Mouse (Mus musculus) hindbrain, embryonic 14.5 days (tissue): ENCODE measurements at regions not wholly inside any gene's neighbourhood (a gene's known extent, or its start where the extent isn't known, plus 50 kb on each side); places are given as distances from the start of the nearest gene placed in this dataset.

ENCODE experiments used
- ATAC-seq: fragments of 200-750 bp; cut with Nextera tagmentation; 2 replicates; pipeline ENCODE4 v1.8.0; 2017; ENCODE audit warnings: moderate number of reproducible peaks, mild to moderate bottlenecking, moderate TSS enrichment, moderate library complexity; ENCODE audit not compliant: low FRiP score
- DNase-seq: peaks from one replicate; pipeline ENCODE4 v3.0.0-alpha.2; 2015; ENCODE audit warnings: low spot score
- H3K27ac ChIP-seq: fragments of 300-500 bp; sonication (generic); 2 replicates; pipeline ENCODE4 v1.5.1; 2014; ENCODE audit warnings: mild to moderate bottlenecking, moderate library complexity
- H3K27me3 ChIP-seq: fragments of 300-500 bp; sonication (generic); 2 replicates; pipeline ENCODE4 v1.6.1; 2014; ENCODE audit warnings: mild to moderate bottlenecking, low read length, mixed read lengths; ENCODE audit not compliant: control insufficient read depth, insufficient read depth
- H3K36me3 ChIP-seq: fragments of 300-500 bp; sonication (generic); replicated peaks from 2 replicates; pipeline ENCODE4 v1.6.1; 2014; ENCODE audit not compliant: control insufficient read depth, insufficient read depth
- H3K4me1 ChIP-seq: fragments of 300-500 bp; sonication (generic); replicated peaks from 2 replicates; pipeline ENCODE4 v1.6.1; 2014; ENCODE audit warnings: antibody characterized with exemption, low read length, mixed read lengths; ENCODE audit not compliant: control insufficient read depth, insufficient read depth
- H3K4me2 ChIP-seq: fragments of 300-500 bp; sonication (generic); replicated peaks from 2 replicates; pipeline ENCODE4 v1.6.1; 2014; ENCODE audit warnings: mild to moderate bottlenecking, moderate library complexity
- H3K4me3 ChIP-seq: fragments of 300-500 bp; sonication (generic); replicated peaks from 2 replicates; pipeline ENCODE4 v1.5.1; 2014; ENCODE audit warnings: mild to moderate bottlenecking, low read length
- H3K9ac ChIP-seq: fragments of 300-500 bp; sonication (generic); 2 replicates; pipeline ENCODE4 v1.6.1; 2014
- H3K9me3 ChIP-seq: fragments of 300-500 bp; sonication (generic); 2 replicates; pipeline ENCODE4 v1.6.1; 2016; ENCODE audit warnings: low read length; ENCODE audit not compliant: control insufficient read depth
- WGBS: fragments of 180-500 bp; shearing (Covaris S2); extraction: QIAGEN DNeasy Blood & Tissue Kit; methylation state at CpG from one replicate; pipeline ENCODE4 v1.1.7; 2014; 5-methylcytosine and 5-hydroxymethylcytosine counted together

GRCm38 (mm10) chr3:19407591-19408090 lies 220.8 kb downstream of the 1700064H15Rik start:
- DNase-seq (no peak), ATAC-seq (no peak)
- Histone ChIP-seq H3K9ac (no peak overlapping the region), H3K4me2 (no peak overlapping the region), H3K4me3 (no peak overlapping the region), H3K9me3 (no peaks in the 10 kb centered on the region), H3K4me1 (no peaks in the 10 kb centered on the region), H3K27ac (no peak overlapping the region), H3K27me3 (no peaks in the 10 kb centered on the region), H3K36me3 (no peaks in the 10 kb centered on the region)
- 91% methylated on average over 2 of the region's 2 CpGs for WGBS

DNA sequence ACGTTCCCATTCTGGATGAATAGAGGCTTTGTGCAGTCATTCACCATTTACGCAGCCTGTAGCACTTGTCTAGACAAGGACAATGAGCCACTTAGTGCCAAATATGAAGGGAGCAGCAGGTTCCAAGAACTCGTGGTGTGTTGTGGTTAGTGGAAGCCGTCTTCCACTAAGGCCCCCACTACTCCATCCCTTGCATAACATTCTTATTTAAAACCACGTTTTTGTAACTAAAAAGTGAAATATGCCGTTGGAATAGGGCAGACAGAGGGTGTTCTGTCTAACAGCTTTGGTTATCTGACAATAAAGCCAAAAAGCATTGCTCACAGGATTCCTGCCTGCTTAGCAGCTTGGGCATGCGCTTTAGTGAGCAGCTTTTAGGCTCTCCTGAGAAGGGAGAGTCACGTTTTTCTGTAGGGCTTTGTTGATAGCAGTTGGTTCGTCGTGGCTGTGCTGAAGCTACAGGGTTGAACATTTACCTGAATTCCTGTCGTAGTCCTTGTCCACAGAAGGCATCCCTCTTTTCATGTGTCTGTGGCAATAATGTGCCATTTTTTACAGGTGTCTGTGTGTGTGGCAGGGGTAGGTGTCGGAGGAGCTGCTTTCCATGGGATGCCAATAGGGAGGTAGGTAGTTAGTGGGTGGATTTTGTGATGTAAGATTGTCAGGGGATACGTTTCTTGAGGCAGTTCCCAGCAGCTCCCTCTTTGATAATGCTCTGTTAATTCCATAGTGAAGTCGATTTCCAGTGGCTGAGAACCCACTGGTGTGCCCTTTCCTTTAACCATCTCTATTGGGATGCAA lies 221.9 kb downstream of the 1700064H15Rik start:
- Histone ChIP-seq H3K27ac (peak overlapping the region; percentile 55; the same call in 1 of the 2 replicates), H3K4me2 (peak overlapping the region; percentile 31), H3K9ac (peak overlapping the region; percentile 25; the same call in 1 of the 2 replicates), H3K4me1 (no peaks in the 10 kb centered on the region), H3K4me3 (no peak overlapping the region), H3K36me3 (no peaks in the 10 kb centered on the region), H3K9me3 (no peaks in the 10 kb centered on the region), H3K27me3 (no peaks in the 10 kb centered on the region)
- WGBS: 29% methylated on average over 14 of the region's 14 CpGs
- ATAC-seq: peak; percentile 89
- peak; percentile 57 for DNase-seq

- no peak for ATAC-seq
- H3K36me3 ChIP-seq: no peaks in the 10 kb centered on the region
- no peak overlapping the region for H3K27ac ChIP-seq
- WGBS: 42% methylated on average over 2 of the region's 2 CpGs
- H3K4me2 ChIP-seq: no peak overlapping the region
- H3K9me3 ChIP-seq: no peaks in the 10 kb centered on the region
- H3K27me3 ChIP-seq: no peaks in the 10 kb centered on the region
- H3K4me1 ChIP-seq: no peaks in the 10 kb centered on the region
- H3K9ac ChIP-seq: no peak overlapping the region
- H3K4me3 ChIP-seq: no peak overlapping the region
- no peak for DNase-seq
These were observed 242.8 kb downstream of the 1700064H15Rik start for GRCm38 (mm10) chr3:19385675-19386074.

DNA sequence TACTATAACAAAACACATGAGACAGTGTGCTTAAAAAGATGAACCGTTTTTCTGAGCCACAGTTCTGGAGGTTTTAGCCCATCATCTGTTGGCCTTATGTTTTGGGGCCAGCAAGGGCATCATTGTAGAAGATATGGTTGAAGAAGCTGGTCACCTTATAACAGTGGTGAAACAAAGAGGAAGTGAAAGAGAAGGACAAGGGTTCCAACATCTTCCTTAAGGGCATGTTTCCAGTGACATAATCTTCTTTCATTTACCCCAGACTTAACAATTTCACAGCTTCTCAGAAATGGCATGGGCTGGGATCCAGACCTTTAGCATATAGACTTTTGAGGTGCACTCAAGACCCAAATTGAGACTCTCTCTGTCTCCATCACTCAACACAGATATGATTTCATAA lies 259.5 kb downstream of the 1700064H15Rik start:
- whole genome bisulfite sequencing: 91% methylated on average over 1 of the region's 1 CpGs
- Histone ChIP-seq H3K4me3 (no peak overlapping the region), H3K27me3 (no peaks in the 10 kb centered on the region), H3K9ac (no peak overlapping the region), H3K4me1 (no peaks in the 10 kb centered on the region), H3K36me3 (no peaks in the 10 kb centered on the region), H3K9me3 (no peaks in the 10 kb centered on the region), H3K27ac (no peak overlapping the region), H3K4me2 (no peak overlapping the region)
- DNase-seq (no peak), ATAC-seq (no peak)

- no peak for DNase-seq
- ATAC-seq: no peak
- Histone ChIP-seq H3K27ac (no peak overlapping the region), H3K4me3 (no peak overlapping the region), H3K4me1 (no peaks in the 10 kb centered on the region), H3K4me2 (no peak overlapping the region), H3K27me3 (no peaks in the 10 kb centered on the region), H3K9me3 (no peaks in the 10 kb centered on the region), H3K9ac (no peak overlapping the region), H3K36me3 (no peaks in the 10 kb centered on the region)
- 80% methylated on average over 2 of the region's 2 CpGs for WGBS
These were observed 260.7 kb downstream of the 1700064H15Rik start for GRCm38 (mm10) chr3:19367761-19368160.
